Mouse (Mus musculus) adrenal gland, postnatal 14 days (tissue): ENCODE measurements around the gene Rnf216. TPM values are rescaled to one million over a fixed set of nuclear protein-coding genes. Genes with fewer than 3 reads are reported as not detected.

Source experiments
- DNase-seq: peaks from one replicate; pipeline ENCODE4 v3.0.0; 2021; ENCODE audit warnings: mixed read lengths
- total RNA-seq: library from RNA; stranded (reverse); gene quantifications from 2 replicates; pipeline ENCODE4 v1.2.3, GENCODE M21; 2021

The Rnf216 gene
- total RNA-seq, 1 experiment from 2014 or later = 39.5 TPM

GRCm38 (mm10) chr5:143053132-143053972 lies 59.4 kb downstream of the Rnf216 start:
- no peak for DNase-seq

- no peak for DNase-seq
Measured at GRCm38 (mm10) chr5:143052677-143053076, 60.1 kb downstream of the Rnf216 start.

GRCm38 (mm10) chr5:143051851-143052250 lies 60.9 kb downstream of the Rnf216 start:
- DNase-seq = no peak

GRCm38 (mm10) chr5:143050273-143050672 lies 62.5 kb downstream of the Rnf216 start:
- DNase-seq = no peak

- peak; percentile 30 for DNase-seq
Measured at GRCm38 (mm10) chr5:143049746-143050145, 63.0 kb downstream of the Rnf216 start.

DNA sequence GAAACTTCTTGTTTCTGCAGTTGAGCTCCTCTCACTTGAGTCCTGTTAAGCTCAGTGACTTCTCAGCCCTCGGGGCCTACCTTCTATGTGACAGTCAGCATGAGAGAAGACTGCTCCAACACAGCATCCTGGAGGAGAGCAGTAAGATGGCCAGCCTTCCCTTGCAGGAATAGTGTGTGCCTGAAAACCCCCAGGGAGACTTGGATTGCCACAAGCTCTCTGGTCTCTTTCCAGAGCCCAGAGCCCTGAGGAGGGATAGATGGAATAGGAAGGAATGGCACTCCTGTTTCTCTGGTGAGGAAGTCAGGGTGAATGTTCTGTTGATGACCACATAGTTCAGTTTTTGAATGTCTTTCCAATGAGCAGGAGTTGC lies 63.8 kb downstream of the Rnf216 start:
- peak; percentile 55 for DNase-seq

- no peak for DNase-seq
Measured at GRCm38 (mm10) chr5:143048232-143049012, 64.4 kb downstream of the Rnf216 start.

GRCm38 (mm10) chr5:143047586-143047985 lies 65.2 kb downstream of the Rnf216 start:
- DNase-seq = peak; percentile 51

GRCm38 (mm10) chr5:143043902-143044301 lies 68.9 kb downstream of the Rnf216 start:
- DNase-seq = peak; percentile 58

GRCm38 (mm10) chr5:143043285-143043684 lies 69.5 kb downstream of the Rnf216 start:
- peak; percentile 24 for DNase-seq

DNA sequence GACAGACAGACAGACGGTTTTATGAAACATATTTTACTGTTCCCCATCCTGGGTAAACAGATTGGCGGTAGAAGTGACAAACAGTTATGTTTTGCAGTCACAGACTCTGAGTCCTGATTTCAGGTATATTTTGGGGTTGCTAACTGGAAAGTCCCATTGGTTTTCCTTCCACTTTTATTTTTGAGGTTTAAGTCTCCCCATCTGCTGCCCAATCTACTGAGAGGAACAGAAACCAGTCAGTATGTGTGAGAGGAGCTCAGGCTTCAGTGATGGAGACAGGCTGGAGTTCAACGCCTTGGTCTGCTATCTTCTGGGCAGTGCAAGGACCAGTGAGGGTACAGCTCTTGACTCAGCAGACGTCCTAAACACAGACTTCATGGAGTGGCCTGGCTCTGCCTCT lies 74.0 kb downstream of the Rnf216 start:
- no peak for DNase-seq

DNA sequence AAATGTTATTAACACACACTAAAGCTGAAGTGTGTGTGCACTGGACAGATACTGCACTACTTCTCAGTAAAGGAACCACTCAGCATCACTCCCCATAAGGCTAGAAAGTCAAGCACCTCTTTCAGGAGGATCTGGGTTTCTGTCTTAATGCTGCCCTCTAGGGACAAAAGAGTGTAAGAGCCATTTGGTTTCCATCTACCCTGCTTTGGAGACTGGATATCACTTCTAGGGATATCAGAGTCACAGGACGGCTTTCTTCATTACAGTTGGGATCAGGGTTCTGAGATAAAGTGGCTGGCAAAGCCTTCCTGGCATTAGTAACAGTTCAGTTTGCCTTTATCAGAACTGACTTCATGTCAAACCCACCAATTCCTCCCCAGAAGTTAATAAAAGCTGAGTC lies 75.6 kb downstream of the Rnf216 start:
- no peak for DNase-seq

DNA sequence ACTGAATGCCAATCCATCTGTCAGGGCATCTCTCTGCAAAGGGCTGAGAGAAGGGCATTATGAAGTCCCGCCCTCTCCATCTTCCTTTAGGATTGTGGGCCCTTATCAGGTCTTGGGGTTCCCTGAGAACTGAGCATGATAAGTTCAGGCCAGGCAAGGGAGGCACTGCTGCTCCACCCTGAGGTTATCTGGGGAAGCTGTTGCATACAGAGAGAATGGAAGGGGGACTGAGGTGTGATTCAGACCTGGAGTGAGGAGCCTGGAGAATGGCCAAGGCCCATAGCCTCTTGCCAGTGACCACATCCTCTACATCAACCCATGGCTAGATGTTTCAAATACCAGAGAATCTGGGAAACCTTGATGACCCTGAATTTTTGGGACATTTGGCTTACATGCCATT lies 76.7 kb downstream of the Rnf216 start:
- no peak for DNase-seq

DNA sequence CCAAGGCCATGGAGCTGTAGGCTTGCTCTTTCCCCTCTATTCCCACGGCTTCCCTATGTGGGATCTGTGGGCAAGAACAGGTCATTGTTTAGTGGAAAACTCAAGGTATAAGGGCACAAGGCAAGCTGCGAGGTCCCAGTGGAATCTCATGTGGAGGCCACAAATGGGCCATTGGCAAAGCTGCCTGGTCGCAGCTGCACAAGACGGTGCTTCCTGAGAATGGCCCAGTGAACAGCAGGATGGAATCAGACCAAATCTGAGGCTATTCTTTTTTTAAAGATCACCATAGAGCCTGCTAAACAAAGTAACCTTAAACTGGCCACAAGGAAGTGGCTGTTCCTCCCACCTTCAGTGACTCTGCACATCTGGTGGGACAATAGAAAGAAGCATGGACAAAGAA lies 77.5 kb downstream of the Rnf216 start:
- no peak for DNase-seq

GRCm38 (mm10) chr5:143034108-143034507 lies 78.7 kb downstream of the Rnf216 start:
- DNase-seq = no peak

DNA sequence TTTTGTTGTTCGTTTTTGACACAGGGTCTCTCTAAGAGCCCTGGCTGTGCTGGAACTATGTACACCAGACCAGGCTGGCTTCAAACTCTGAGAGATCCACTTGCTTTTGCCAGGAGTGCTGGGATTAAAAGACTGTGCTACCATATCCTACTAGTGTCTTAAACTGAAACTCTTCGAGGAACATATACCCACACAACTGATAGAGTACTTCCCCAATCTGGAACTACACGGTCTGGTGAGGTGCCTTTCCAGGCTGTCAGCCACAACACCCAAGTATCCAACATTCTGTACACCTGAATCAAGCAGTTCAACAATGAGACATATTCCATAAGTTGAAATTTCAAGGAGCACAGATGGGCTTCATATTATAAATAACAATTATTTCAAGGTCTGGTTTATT lies 79.5 kb downstream of the Rnf216 start:
- no peak for DNase-seq

DNA sequence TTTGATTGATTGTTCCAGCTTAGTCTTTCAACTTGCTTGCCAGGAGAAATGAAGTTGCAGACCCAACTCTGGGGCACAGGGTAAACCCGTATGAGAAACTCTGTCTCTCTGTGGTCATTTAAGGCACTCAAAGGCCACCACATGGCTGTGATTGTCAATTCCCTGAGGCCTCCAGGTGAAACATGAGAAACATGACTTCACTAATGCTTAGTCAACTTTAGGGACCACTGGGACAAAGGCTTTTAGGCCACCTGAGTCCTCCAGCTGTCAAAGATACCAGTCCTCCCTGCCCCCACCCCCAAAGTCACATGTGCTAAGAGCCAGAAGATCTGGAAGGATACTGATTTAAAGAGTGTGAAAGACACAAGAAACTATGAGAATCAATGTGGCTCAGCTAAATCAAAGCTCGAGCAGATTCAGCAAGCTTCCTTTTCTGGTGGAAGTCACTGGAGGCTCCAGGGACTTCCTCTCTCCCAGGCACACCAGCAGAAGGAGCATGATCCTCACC lies 80.1 kb downstream of the Rnf216 start:
- DNase-seq = no peak

- no peak for DNase-seq
Measured at GRCm38 (mm10) chr5:143031681-143032080, 81.1 kb downstream of the Rnf216 start.

DNA sequence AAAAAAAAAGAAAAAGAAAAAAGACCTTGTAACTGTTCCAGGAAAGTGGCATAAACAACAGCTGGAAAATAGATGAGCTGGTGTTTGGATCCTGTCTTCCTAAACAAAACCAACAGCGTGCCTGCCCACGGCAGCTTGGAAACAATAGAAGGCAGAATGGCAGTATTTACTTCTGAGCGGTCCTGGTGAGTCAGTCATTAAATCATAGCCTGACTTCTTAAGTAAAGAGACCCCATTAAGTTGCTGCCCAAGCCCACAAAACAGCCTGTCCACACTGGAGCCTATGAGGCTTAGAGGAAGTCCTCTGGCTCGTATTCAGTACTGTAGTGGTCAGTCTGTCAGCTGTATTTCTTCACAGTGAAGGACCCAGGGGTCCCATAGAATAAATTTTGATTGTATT lies 81.6 kb downstream of the Rnf216 start:
- DNase-seq = no peak

GRCm38 (mm10) chr5:143023887-143024286 lies 88.9 kb downstream of the Rnf216 start:
- DNase-seq = no peak

- DNase-seq = no peak
Measured at GRCm38 (mm10) chr5:143022956-143023355, 89.8 kb downstream of the Rnf216 start.

DNA sequence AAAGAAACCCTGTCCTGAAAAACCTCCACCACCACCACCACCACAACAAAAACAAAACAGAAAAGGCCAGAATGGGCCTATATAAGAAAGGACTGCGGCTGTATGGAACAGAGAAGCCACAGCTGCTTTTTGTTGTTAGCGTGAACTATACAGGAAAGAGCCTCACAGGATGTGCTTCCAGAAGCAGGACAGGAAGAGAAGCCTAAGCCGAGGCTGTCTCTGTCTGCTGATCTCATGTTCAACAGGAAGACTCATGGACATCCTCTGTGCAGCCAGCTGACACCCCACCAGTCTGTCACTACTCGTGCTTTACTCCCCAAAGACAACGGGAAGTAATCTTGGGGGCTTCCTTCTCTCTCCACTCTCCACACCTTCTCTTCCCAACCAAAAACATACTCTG lies 95.4 kb downstream of the Rnf216 start:
- no peak for DNase-seq

DNA sequence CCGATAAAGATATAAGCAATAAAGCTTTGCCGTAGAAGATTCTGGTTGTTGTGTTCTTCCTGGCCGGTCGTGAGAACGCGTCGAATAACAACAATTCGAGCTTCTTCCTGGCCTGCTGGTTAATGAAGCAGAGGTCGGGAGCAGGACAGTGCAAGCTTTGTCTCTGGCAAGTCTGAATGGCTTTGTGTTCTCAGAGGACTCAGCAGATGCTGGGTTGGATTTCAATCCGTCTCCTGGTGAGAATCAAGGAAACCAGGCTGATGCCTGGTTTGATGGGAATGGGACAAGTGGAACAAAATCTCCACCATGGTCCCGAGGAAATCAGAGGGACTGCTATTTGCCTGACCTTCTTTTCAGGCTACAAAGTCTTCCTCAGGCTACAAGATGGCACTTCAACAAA lies 103.4 kb downstream of the Rnf216 start:
- no peak for DNase-seq
